Mouse (Mus musculus): Measurements from ENCODE around the gene Gprc5b. TPM values are rescaled to one million over a fixed set of nuclear protein-coding genes. Genes with fewer than 3 reads are reported as not detected.

Gprc5b gene
- total RNA-seq, 2 experiments from 2014 or later = 43.1 to 44.1 TPM

Other genes starting within 250 kb of the Gprc5b start
- 1 to 10 TPM; 3.3 to 4.5 TPM for gene Iqck, start 139.5 kb downstream of the Gprc5b start, total RNA-seq (2021)
- gene Knop1, start 139.0 kb downstream of the Gprc5b start, total RNA-seq (2021) = 10 to 100 TPM; 36.3 to 36.5 TPM
- gene Gpr139, start 189.4 kb upstream of the Gprc5b start, total RNA-seq (2021) = 1 to 10 TPM; 8.8 to 9.0 TPM